Mouse (Mus musculus) cerebellum, postnatal 14 days (tissue): ENCODE measurements at regions not wholly inside any gene's neighbourhood (a gene's known extent, or its start where the extent isn't known, plus 50 kb on each side); places are given as distances from the start of the nearest gene placed in this dataset.

ENCODE experiments used
- DNase-seq, 2 experiments: peaks; one replicate each; pipeline ENCODE4 v3.0.0; 2021; ENCODE audit warnings: mixed read lengths in 2 of 2

DNA sequence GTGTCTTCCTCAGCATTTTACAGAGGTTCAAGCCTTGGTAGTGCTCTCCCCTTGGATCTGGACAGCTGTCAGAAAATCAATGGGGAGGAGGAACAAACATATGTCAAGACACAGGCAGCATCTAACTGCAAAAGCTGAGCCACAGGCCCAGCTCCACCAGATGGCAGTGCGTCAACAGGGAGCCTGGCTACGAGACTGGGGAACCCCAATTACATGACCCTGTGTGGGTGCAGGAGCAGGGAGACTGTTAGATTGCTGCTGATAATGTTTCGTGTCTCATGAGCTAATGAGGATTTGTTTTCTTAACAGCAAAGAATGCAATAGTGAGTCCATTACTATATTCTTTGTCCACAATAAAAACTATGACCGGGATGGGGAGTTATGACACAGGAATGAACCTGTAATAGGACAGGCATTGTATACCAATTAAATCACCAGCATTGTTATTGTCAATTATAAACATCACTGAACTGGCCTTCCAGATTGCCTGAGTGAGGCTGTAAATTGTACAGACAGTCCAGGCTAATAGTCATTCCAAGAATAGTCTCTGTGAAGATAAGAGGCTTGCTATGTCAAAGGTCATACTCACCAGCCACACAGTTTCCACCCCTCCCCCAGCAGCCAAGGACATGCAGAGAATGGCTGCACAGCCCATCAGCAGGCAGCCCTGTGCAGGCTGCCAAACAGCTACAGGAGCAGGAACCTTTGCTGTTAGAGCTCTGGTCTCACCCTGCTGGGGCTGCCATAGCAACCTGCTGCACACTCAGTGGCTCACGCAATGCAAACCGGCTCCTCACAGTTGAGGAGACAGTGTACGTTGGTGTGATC lies 58.8 kb upstream of the Barx2 start:
- DNase-seq = peak; percentile 74 to 78

DNA sequence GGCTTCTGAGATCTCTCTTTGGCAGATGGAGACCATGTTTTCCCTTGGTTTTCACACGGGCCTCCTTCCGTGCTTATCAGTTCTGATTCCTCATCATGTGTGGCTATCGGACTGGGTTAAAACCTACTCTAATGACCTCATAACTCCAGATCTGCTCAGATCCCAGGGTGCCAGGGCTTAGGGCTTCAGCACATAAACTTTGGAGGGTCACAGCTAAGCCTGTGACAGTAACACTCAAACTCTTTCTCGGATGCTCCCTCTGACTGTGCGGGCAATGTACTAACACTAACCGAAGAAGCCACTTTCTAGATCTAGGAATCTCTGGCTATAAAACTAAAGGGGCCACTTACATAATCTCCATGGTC lies 59.3 kb upstream of the Barx2 start:
- no peak for DNase-seq

GRCm38 (mm10) chr9:31976191-31976590 lies 62.9 kb upstream of the Barx2 start:
- DNase-seq = no peak

DNA sequence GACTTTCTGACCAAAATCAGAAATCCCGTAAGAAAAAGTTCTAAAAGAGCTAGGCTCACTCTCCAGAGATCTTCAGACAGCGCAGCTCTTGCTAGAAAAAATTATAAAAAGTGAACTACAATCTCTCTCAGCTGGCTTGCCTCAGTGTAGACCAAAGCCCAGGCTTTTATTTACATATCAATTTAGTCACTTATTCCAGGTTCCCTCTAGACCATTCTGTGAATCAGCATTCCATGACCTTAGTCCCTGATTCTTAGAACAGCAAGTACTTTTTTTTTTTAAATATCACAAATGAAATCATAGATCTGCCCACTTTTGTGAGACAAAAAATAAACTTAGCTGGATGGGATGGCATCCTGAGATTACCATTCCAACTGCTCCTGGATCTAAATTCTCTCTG lies 64.8 kb upstream of the Barx2 start:
- DNase-seq = no peak

- DNase-seq = no peak
Measured at GRCm38 (mm10) chr9:31979211-31979610, 65.9 kb upstream of the Barx2 start.

DNA sequence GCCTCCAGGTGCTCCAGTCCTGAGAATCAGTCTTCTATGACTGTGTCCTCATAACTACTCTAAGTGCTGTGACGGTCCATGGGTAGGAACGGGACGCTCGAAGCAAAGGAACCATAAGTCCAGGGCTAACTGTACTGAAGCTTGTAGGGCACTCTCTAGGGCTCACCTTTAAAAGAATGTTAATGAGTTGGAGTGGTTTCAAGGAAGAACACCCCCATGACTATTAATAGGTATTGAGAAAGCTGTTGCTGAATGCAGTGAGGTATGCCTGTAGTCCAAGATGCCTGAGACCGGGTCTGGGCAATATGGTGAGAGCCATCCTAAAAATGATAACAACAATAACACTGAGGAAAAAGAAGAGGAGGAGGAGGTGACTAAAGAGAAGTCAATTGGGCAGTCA lies 67.2 kb upstream of the Barx2 start:
- DNase-seq = no peak

DNA sequence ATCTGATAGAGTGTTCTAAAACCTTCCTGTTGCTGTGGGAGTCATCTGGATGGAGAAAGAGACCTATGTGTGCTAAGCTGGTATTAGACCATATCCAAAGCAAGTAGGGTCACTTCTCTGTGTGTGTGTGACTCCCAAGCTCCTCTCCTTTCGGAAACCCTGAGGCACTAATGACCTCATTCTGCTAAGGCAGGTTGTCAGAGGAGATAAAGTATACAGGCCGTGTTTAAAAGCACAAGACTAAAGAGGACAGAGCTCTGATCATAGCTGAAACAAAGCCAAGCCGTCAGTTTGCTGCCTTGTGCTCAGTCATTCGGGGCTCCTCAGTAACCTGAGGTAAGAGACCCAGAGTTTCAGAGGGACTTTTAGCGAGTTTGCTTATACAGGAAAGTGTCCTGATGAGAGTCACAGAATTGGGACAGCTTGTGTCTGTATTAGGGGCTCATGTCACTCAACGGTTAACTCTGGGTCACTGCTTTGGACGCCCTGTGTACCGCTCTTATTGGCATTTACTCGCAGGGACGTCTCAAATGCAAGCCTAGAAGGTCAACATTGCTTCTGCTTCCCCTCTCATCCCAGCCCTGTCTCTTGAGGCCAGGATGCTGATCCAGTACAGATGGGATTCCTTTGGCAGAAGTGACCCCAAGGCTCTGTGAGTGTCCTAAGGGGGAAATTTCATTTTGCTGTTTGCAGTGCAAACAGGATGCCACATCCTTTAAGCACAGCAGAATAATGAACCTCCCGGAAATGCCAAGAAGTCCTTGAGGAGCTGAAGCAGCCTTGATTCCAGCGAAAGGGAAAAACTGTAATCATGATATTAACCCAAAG lies 70.7 kb upstream of the Barx2 start:
- no peak for DNase-seq

DNA sequence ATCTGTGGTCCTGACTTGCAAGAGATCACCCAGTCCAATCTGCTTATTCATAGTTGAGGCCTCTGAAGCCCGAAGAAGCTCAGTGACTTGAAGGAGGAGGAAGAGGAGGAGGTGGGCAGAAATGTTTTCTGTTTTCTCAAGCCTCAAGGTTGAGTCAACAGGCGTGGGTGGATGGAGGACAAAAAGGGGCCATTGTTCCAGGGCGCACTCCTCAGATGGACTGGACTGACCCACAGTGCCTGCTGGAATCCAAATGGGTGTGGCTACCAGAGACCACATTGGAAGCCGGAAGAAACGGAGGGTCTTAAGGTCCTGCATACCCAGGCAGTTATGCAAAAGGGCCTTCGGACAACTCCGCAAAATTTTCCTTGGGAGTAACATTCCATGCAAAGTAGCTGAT lies 75.6 kb upstream of the Barx2 start:
- no peak for DNase-seq

- DNase-seq = no peak
Measured at GRCm38 (mm10) chr9:31989581-31990360, 76.5 kb upstream of the Barx2 start.

DNA sequence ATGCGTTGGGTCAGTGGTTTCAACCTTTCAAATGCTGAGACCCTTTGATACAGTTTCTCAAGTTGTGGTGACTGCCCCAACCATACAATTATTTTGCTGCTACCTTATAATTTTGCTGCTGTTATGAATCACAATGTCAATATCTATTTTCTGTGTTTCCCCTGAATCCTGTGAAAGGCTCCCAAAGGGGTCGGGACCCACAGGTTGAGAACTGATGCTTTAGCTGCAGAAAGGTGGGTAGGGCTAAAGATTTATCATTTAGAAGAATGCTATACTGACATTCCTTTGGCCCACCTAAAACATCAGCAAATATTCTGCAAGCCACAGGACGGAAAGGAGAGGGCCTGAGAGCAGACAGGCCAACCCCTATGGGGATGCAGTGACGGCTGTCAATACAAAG lies 77.2 kb upstream of the Barx2 start:
- no peak for DNase-seq

- DNase-seq = peak; percentile 77 to 87
Measured at GRCm38 (mm10) chr9:31993631-31994601, 80.7 kb upstream of the Barx2 start.

DNA sequence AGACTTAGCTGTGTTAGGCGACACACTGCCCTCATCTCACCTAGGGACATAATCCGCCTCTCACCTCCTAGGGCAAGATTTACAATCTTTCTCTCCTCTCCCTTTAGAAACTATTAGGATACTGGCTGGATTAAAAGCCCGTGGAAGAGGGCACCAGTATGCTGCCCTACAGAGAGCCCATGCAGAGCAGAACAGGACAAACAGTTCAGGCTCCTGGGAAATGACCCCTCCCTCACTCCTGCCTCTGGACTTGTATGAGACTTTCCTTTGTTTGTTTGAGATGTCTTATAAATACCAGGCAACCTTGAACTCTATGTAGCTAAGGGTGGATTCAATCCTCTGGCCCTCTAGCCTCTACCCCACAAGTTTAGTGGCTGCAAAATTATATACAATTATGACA lies 81.8 kb upstream of the Barx2 start:
- DNase-seq = no peak

DNA sequence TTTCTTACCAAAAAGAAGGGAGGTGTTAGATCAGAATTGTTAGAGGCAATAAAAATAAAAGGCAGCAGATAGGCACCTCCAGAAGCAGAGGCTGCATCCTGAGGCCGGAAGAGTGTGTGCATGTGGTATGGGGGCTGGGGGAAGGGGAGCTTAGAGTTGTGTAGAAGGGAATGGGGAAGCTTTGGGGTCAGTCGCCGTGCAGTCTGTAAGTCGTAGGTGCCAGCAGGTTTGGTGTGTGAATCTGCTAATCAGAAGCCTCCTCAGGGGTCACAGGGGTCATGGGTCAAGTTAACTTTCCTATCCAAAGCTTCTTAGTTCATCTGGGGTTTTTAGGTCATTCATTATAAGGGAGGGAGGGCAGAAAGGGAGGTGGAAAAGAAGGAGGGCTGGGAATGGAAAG lies 82.4 kb upstream of the Barx2 start:
- no peak for DNase-seq

- no peak for DNase-seq
Measured at GRCm38 (mm10) chr9:31996466-31997177, 83.4 kb upstream of the Barx2 start.

GRCm38 (mm10) chr9:31997178-31998097 lies 84.2 kb upstream of the Barx2 start:
- DNase-seq = peak; percentile 20 to 30

GRCm38 (mm10) chr9:31998488-31999280 lies 85.4 kb upstream of the Barx2 start:
- no peak for DNase-seq

- no peak for DNase-seq
Measured at GRCm38 (mm10) chr9:31999760-32000159, 86.5 kb upstream of the Barx2 start.

- no peak for DNase-seq
Measured at GRCm38 (mm10) chr9:32002924-32003323, 89.7 kb upstream of the Barx2 start.

DNA sequence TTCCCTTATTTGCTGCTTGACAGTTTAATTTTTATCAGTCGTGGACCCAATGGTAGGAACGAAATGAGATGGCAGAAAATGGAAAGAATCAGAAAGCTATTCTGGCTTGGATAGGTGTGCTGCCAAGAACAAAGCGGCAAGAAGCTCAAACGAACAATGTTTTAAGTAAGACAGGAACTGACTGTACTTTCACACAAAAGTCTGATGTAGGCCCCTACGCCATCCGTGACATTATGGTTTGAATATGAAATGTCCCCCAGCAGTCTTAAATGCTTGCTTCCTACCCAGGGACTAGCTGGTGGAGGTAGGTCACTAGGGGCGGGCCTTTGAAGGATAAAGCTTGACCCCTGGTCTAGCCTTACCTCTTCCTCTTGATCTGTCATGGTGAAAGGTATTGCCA lies 90.5 kb upstream of the Barx2 start:
- DNase-seq = no peak
